Mouse (Mus musculus): ENCODE data around the gene Zeb2.

DNA sequence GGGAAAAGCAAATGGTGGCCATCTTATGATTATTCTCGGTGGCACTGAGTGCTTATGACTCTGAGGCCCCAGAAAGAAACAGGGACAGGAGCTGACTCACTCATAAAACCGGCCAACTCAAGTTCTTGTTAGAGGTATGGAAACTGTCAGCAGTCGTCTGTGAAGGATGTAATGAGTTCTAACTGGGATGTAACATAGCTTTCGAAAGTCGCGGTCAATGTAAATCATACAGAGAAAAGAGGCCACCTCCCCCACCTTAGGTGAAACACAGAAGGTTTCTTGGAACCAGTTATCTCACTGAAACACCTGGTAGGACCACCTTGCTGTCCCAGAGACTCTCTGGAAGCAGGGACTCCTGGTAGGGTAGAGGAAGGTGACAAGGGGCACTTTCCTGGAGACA is 61.3 kb downstream of the Zeb2 start:
- TF ChIP-seq CTCF (IDR thresholded peaks at IDR 0.05; ENCODE audit: control insufficient read depth, insufficient read depth, insufficient replicate concordance, low read depth, low read length) (no peak), POLR2A (IDR thresholded peaks at IDR 0.05; ENCODE audit: control insufficient read depth, low read depth, low read length) (no peak)

Data from testis, adult 2 months (tissue).